Mouse (Mus musculus): Measurements from ENCODE around the gene Secisbp2. TPM values are rescaled to one million over a fixed set of nuclear protein-coding genes. Genes with fewer than 3 reads are reported as not detected.

Gene Secisbp2
- total and polyA plus RNA-seq, 3 experiments: 23.2 to 28.8 (median 24.4) TPM

DNA sequence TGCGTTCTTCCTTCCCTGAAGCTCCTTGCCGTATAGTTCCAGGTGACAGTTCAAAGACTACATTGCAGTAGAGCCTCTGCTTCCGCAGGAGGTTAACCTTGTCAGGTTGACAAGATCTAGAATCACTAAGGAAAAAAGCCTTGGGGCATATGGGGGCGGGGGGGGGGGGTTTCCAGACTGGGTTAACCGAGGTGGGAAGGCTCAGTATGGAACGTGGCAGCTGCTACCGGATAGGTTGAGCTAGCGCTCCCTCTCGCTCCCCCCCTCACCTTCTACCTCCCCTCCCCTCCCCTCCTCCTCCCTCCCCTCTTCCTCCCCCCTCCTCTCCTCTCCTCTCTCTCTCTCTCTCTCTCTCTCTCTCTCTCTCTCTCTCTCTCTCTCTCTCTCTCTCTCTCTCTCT lies 32.9 kb upstream of the Secisbp2 start:
- in situ Hi-C loops (cut with MboI; ENCODE audit: low pct_ligation_motif_present, low pct_unique_long_range_greater_than_20kb, low sequenced_read_pairs): loop anchor here (25.0 kb wide), 2 partner anchors 156 to 431 kb away; no protein-coding TSS in a partner anchor
- H3K36me3 ChIP-seq (replicated peaks in 1 of 2; ENCODE audit: control insufficient read depth in 1 of 2, insufficient read depth in 1 of 2, low read length in 1 of 2): no peaks in the 10 kb centered on the region
- dilution Hi-C loops (cut with MboI; ENCODE audit: extremely low pct_ligation_motif_present, extremely low pct_unique_long_range_greater_than_20kb, low sequenced_read_pairs): no loop called here
- no peaks in the 10 kb centered on the region for H3K27me3 ChIP-seq (replicated peaks)
- DNase-seq (ENCODE audit: extremely low read depth): no peak
- H3K79me2 ChIP-seq (replicated peaks; ENCODE audit: control insufficient read depth, extremely low read depth, insufficient read depth, poor library complexity, severe bottlenecking): no peaks in the 10 kb centered on the region
- H3K4me2 ChIP-seq (ENCODE audit: insufficient read depth, low read depth, poor library complexity, severe bottlenecking): no peak overlapping the region
- H3K9ac ChIP-seq (ENCODE audit: insufficient read depth, low read depth): no peak overlapping the region
- TF ChIP-seq ZC3H11A (IDR thresholded peaks at IDR 0.05; ENCODE audit: low read depth, low read length): no peak
- no peak for TF ChIP-seq ZKSCAN1 (IDR thresholded peaks at IDR 0.05; ENCODE audit: borderline replicate concordance, low read depth, low read length)
- no peak for TF ChIP-seq MEF2A (IDR thresholded peaks at IDR 0.05; ENCODE audit: borderline replicate concordance, low read depth, low read length)
- no peak for TF ChIP-seq IRF4 (IDR thresholded peaks at IDR 0.05; ENCODE audit: low read depth, low read length)
- TF ChIP-seq HCFC1 (IDR thresholded peaks at IDR 0.05; ENCODE audit: low read depth, low read length): no peak
- TF ChIP-seq EP300 (IDR thresholded peaks at IDR 0.05; ENCODE audit: low read length): no peak
- no peak for TF ChIP-seq RAD21 (IDR thresholded peaks at IDR 0.05; ENCODE audit: low read depth, low read length)
- TF ChIP-seq MXI1 (IDR thresholded peaks at IDR 0.05; ENCODE audit: low read depth, low read length): no peak
- no peak for TF ChIP-seq MAFK (IDR thresholded peaks at IDR 0.05; ENCODE audit: insufficient replicate concordance, low read length)
- no peak for TF ChIP-seq NRF1 (IDR thresholded peaks at IDR 0.05; ENCODE audit: low read depth, low read length)
- TF ChIP-seq BHLHE40 (IDR thresholded peaks at IDR 0.05; ENCODE audit: low read depth, low read length): no peak
- TF ChIP-seq MYC (IDR thresholded peaks at IDR 0.05; ENCODE audit: low read depth, low read length): no peak
- TF ChIP-seq POLR2AphosphoS2 (IDR thresholded peaks at IDR 0.05; ENCODE audit: low read depth, low read length): no peak
- no peak for TF ChIP-seq CHD2 (IDR thresholded peaks at IDR 0.05; ENCODE audit: low read length)
- TF ChIP-seq PAX5 (IDR thresholded peaks at IDR 0.05; ENCODE audit: low read length): no peak
- TF ChIP-seq POLR2A (IDR thresholded peaks at IDR 0.05; ENCODE audit: low read depth, low read length): no peak
- TF ChIP-seq CTCF (conservative IDR thresholded peaks at IDR 0.05 in 1 of 2, IDR thresholded peaks at IDR 0.05 in 1 of 2; ENCODE audit: low read depth in 2 of 2, low read length in 2 of 2): no peak
- TF ChIP-seq MAX (IDR thresholded peaks at IDR 0.05; ENCODE audit: low read length): no peak
- no peak overlapping the region for H3K27ac ChIP-seq (ENCODE audit: insufficient read depth, low read depth)
- peaks cover 3 to 12% of the 10 kb centered on the region in 2 experiments; a peak in 2 of 4 replicates for H3K4me1 ChIP-seq (ENCODE audit: control insufficient read depth in 1 of 2, insufficient read depth in 2 of 2)
- H3K4me3 ChIP-seq (replicated peaks in 1 of 3; ENCODE audit: low read depth in 2 of 3, low read length in 2 of 3, poor library complexity in 1 of 3): no peak overlapping the region
- no peaks in the 10 kb centered on the region for H3K9me3 ChIP-seq (replicated peaks; ENCODE audit: low read length)

DNA sequence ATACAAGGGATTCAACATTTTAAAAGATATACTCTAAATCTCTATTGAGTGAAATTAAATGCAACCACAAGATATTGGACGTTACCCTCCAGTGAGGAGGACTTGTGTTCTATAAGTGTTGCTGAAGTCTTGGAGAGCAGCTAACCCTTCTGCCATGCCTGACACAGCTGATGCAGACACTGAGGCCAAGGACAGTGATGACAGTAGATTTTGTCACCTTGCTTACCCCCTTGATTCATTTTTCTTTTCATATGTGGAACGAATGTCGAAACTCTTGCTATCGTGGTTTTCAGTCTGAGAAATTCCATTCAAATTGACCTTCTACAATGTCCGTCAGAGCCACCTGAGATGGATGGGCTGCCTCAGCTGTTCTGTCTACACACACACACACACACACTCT lies 28.9 kb upstream of the Secisbp2 start:
- Histone ChIP-seq H3K4me1 (ENCODE audit: control insufficient read depth in 1 of 2, insufficient read depth in 2 of 2) (peaks cover 0 to 3% of the 10 kb centered on the region in 2 experiments; a peak in 1 of 4 replicates), H3K4me2 (ENCODE audit: insufficient read depth, low read depth, poor library complexity, severe bottlenecking) (no peak overlapping the region), H3K9me3 (replicated peaks; ENCODE audit: low read length) (no peaks in the 10 kb centered on the region), H3K79me2 (replicated peaks; ENCODE audit: control insufficient read depth, extremely low read depth, insufficient read depth, poor library complexity, severe bottlenecking) (no peaks in the 10 kb centered on the region), H3K4me3 (replicated peaks in 1 of 3; ENCODE audit: low read depth in 2 of 3, low read length in 2 of 3, poor library complexity in 1 of 3) (no peak overlapping the region), H3K9ac (ENCODE audit: insufficient read depth, low read depth) (no peak overlapping the region), H3K36me3 (replicated peaks in 1 of 2; ENCODE audit: control insufficient read depth in 1 of 2, insufficient read depth in 1 of 2, low read length in 1 of 2) (no peaks in the 10 kb centered on the region), H3K27me3 (replicated peaks) (no peaks in the 10 kb centered on the region), H3K27ac (ENCODE audit: insufficient read depth, low read depth) (no peak overlapping the region)
- dilution Hi-C loops (cut with MboI; ENCODE audit: extremely low pct_ligation_motif_present, extremely low pct_unique_long_range_greater_than_20kb, low sequenced_read_pairs) (no loop called here), in situ Hi-C loops (cut with MboI; ENCODE audit: low pct_ligation_motif_present, low pct_unique_long_range_greater_than_20kb, low sequenced_read_pairs) (loop anchor here (10.0 to 25.0 kb wide), 3 partner anchors 160 to 668 kb away; no protein-coding TSS in a partner anchor)
- TF ChIP-seq ZKSCAN1 (IDR thresholded peaks at IDR 0.05; ENCODE audit: borderline replicate concordance, low read depth, low read length): no peak
- no peak for TF ChIP-seq ZC3H11A (IDR thresholded peaks at IDR 0.05; ENCODE audit: low read depth, low read length)
- no peak for TF ChIP-seq CTCF (conservative IDR thresholded peaks at IDR 0.05 in 1 of 2, IDR thresholded peaks at IDR 0.05 in 1 of 2; ENCODE audit: low read depth in 2 of 2, low read length in 2 of 2)
- no peak for TF ChIP-seq JUN (IDR thresholded peaks at IDR 0.05; ENCODE audit: insufficient read depth, low read depth, low read length)
- no peak for DNase-seq (ENCODE audit: extremely low read depth)

Measured in CH12.LX (cell line).